Mouse (Mus musculus) lung, embryonic 16.5 days (tissue): ENCODE measurements around the gene Tas2r103. TPM values are rescaled to one million over a fixed set of nuclear protein-coding genes. Genes with fewer than 3 reads are reported as not detected.

Experiments
- ATAC-seq: fragments of 200-750 bp; cut with Nextera tagmentation; 2 replicates; pipeline ENCODE4 v1.8.0; 2017; ENCODE audit warnings: low read depth, mild to moderate bottlenecking, moderate library complexity
- H3K27ac ChIP-seq: fragments of 300-500 bp; sonication (generic); 2 replicates; pipeline ENCODE4 v1.5.1; 2014; ENCODE audit warnings: mild to moderate bottlenecking, control low read depth, low read length
- H3K27me3 ChIP-seq: fragments of 300-500 bp; sonication (generic); 2 replicates; pipeline ENCODE4 v1.6.1; 2014; ENCODE audit warnings: low read depth, low read length, mixed read lengths; ENCODE audit not compliant: control insufficient read depth, insufficient read depth
- H3K36me3 ChIP-seq: fragments of 300-500 bp; sonication (generic); 2 replicates; pipeline ENCODE4 v1.6.1; 2014; ENCODE audit warnings: low read length; ENCODE audit not compliant: control insufficient read depth, insufficient read depth
- H3K4me1 ChIP-seq: fragments of 300-500 bp; sonication (generic); replicated peaks from 2 replicates; pipeline ENCODE4 v1.6.1; 2014; ENCODE audit warnings: low read length, mixed read lengths; ENCODE audit not compliant: control insufficient read depth, insufficient read depth
- H3K4me2 ChIP-seq: fragments of 300-500 bp; sonication (generic); 2 replicates; pipeline ENCODE4 v1.6.1; 2014; ENCODE audit warnings: low read depth, low read length, control low read depth
- H3K4me3 ChIP-seq: fragments of 300-500 bp; sonication (generic); 2 replicates; pipeline ENCODE4 v1.5.1; 2014; ENCODE audit warnings: mild to moderate bottlenecking, low read length, control low read depth
- H3K9ac ChIP-seq: fragments of 300-500 bp; sonication (generic); 2 replicates; pipeline ENCODE4 v1.6.1; 2014; ENCODE audit warnings: low read length, control low read depth
- H3K9me3 ChIP-seq: fragments of 300-500 bp; sonication (generic); 2 replicates; pipeline ENCODE4 v1.6.1; 2016; ENCODE audit warnings: low read length; ENCODE audit not compliant: control insufficient read depth
- WGBS: fragments of 180-500 bp; shearing (Covaris S2); extraction: QIAGEN DNeasy Blood & Tissue Kit; methylation state at CpG from one replicate; pipeline ENCODE4 v1.1.7; 2014; 5-methylcytosine and 5-hydroxymethylcytosine counted together
- polyA plus RNA-seq: library from polyadenylated mRNA; unstranded; fragments of >200 nt; fragmentation: Nextera tagmentation; extraction: Ambion mirVana; gene quantifications from 2 replicates; pipeline ENCODE4 v1.2.1, GENCODE M21; 2015

Gene Tas2r103
- not detected in 2 replicates for polyA plus RNA-seq

GRCm38 (mm10) chr6:133037001-133037400 lies at the start of gene Tas2r103:
TSS of gene Tas2r103 (minus strand) at chr6:133037101.
- Histone ChIP-seq H3K27me3 (no peaks in the 10 kb centered on the region), H3K4me2 (no peak within 1 kb of the TSS), H3K9me3 (no peaks in the 10 kb centered on the region), H3K36me3 (no peaks in the 10 kb centered on the region), H3K27ac (no peak within 1 kb of the TSS), H3K4me1 (no peaks in the 10 kb centered on the region), H3K4me3 (no peak within 1 kb of the TSS), H3K9ac (no peak within 1 kb of the TSS)
- WGBS = 70% methylated on average over 2 of the region's 2 CpGs
- no peak for ATAC-seq

DNA sequence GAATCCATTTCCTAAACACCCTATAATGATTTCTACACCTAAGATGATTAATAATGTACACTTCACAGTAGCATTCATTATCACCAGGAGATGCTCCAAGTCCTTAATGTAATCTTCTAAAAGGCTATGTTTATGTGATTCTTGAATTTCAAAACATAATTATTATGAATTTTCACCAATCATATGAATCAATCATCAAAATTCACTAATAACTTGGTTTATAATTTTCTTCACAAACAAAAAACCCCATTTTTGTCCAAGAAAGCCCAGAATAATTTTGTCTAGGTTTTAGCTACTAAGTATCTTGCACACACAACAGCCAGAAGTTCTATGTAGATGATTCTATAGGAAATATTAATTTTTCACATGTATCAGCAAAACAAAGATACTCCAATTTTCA lies 18.8 kb upstream of the Tas2r103 start, which contains the start of gene Tas2r140:
TSS of gene Tas2r140 (minus strand) at position 101 of the 400 bp plus-strand sequence.
- ATAC-seq = no peak
- Histone ChIP-seq H3K4me1 (no peaks in the 10 kb centered on the region), H3K9me3 (no peaks in the 10 kb centered on the region), H3K27me3 (no peaks in the 10 kb centered on the region), H3K4me3 (no peak within 1 kb of the TSS), H3K27ac (no peak within 1 kb of the TSS), H3K9ac (no peak within 1 kb of the TSS), H3K36me3 (no peaks in the 10 kb centered on the region), H3K4me2 (no peak within 1 kb of the TSS)

Other genes with a start within 250 kb of the Tas2r103 start
- not detected in 2 replicates for gene Tas2r117, start 234.3 kb downstream of the Tas2r103 start, polyA plus RNA-seq
- gene Tas2r123, start 190.0 kb downstream of the Tas2r103 start, polyA plus RNA-seq = not detected in 2 replicates
- gene Tas2r116, start 181.7 kb downstream of the Tas2r103 start, polyA plus RNA-seq = not detected in 2 replicates
- gene Tas2r110, start 169.1 kb downstream of the Tas2r103 start, polyA plus RNA-seq = not detected in 2 replicates
- not detected in 2 replicates for gene Tas2r113, start 144.1 kb downstream of the Tas2r103 start, polyA plus RNA-seq
- gene Tas2r125, start 127.5 kb downstream of the Tas2r103 start, polyA plus RNA-seq = not detected in 2 replicates
- gene Tas2r129, start 86.0 kb downstream of the Tas2r103 start, polyA plus RNA-seq = not detected in 2 replicates
- not detected in 2 replicates for gene Tas2r131, start 79.2 kb downstream of the Tas2r103 start, polyA plus RNA-seq
- gene Tas2r109, start 56.1 kb downstream of the Tas2r103 start, polyA plus RNA-seq = not detected in 2 replicates
- not detected in 2 replicates for gene Tas2r140, start 18.7 kb upstream of the Tas2r103 start, polyA plus RNA-seq
- 80.0 and 90.7 TPM in 2 replicates for gene Smim10l1, start 67.8 kb upstream of the Tas2r103 start, polyA plus RNA-seq